Mouse (Mus musculus): ENCODE measurements at regions not wholly inside any gene's neighbourhood (a gene's known extent, or its start where the extent isn't known, plus 50 kb on each side); places are given as distances from the start of the nearest gene placed in this dataset.

DNA sequence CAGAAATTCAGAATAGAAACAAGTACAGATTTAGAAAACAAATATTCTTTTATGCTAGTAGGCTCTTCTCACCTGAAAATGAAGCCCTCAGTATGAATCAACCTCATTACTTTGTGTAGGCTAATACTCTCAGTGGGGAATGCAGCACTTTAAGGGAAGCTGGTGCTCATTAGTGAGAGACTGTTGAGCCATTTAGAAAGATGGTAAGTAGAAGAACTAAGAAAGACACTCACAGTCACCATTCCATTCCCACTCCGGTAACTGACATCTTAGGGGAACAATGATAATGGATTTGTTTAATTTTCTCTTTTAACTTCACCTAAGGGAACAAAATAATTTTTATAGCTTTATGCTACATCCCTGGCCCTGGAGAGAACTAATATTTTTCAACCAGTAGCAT is 648.0 kb upstream of the Nova1 start:
- no peaks in the 10 kb centered on the region for H3K27me3 ChIP-seq (ENCODE audit: control insufficient read depth, insufficient read depth, low read length)
- H3K9me3 ChIP-seq (ENCODE audit: control insufficient read depth, low read length): no peaks in the 10 kb centered on the region
- no peak overlapping the region for H3K9ac ChIP-seq (ENCODE audit: low read length)
- DNase-seq (ENCODE audit: low spot score): no peak
- H3K4me2 ChIP-seq (ENCODE audit: low read depth, severe bottlenecking): no peak overlapping the region
- H3K27ac ChIP-seq (replicated peaks; ENCODE audit: low read depth, low read length): no peak overlapping the region
- WGBS: 75% methylated on average over 1 of the region's 1 CpGs
- no peaks in the 10 kb centered on the region for H3K4me1 ChIP-seq (ENCODE audit: control insufficient read depth, insufficient read depth, low read length)
- no peak overlapping the region for H3K4me3 ChIP-seq (ENCODE audit: low read depth, low read length)
- H3K36me3 ChIP-seq (ENCODE audit: control insufficient read depth, insufficient read depth, low read length): no peaks in the 10 kb centered on the region
- no peak for ATAC-seq (ENCODE audit: insufficient number of reproducible peaks, low FRiP score, low TSS enrichment, low read depth)

DNA sequence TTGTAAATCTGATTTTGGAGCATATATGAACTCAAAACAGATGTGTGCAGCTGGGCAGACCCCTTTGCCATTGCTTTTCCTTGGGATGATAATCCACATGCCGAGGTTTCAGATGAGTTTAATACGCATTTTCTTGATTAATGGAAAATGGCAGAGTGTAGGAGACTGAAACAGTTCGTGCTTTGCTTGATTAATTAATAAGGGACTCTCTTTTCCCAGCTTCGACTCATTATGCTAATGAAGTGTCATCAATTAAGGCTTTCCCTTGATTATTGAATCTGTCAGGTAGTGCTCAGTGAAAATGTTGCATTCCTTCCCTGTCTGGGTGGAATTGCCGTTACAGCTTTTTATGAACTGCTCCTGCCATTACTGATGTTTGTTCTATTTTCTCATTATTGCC is 647.2 kb upstream of the Nova1 start:
- 70% methylated on average over 5 of the region's 5 CpGs for WGBS

GRCm38 (mm10) chr12:47431669-47432068 is 612.9 kb upstream of the Nova1 start:
- no peak overlapping the region for H3K4me3 ChIP-seq (ENCODE audit: low read depth, low read length)
- no peaks in the 10 kb centered on the region for H3K27me3 ChIP-seq (ENCODE audit: control insufficient read depth, insufficient read depth, low read length)
- no peak overlapping the region for H3K4me2 ChIP-seq (ENCODE audit: low read depth, severe bottlenecking)
- no peaks in the 10 kb centered on the region for H3K36me3 ChIP-seq (ENCODE audit: control insufficient read depth, insufficient read depth, low read length)
- H3K9me3 ChIP-seq (ENCODE audit: control insufficient read depth, low read length): no peaks in the 10 kb centered on the region
- 54% methylated on average over 1 of the region's 1 CpGs for WGBS
- H3K27ac ChIP-seq (replicated peaks; ENCODE audit: low read depth, low read length): no peak overlapping the region
- no peak for DNase-seq (ENCODE audit: low spot score)
- no peak for ATAC-seq (ENCODE audit: insufficient number of reproducible peaks, low FRiP score, low TSS enrichment, low read depth)
- no peaks in the 10 kb centered on the region for H3K4me1 ChIP-seq (ENCODE audit: control insufficient read depth, insufficient read depth, low read length)
- no peak overlapping the region for H3K9ac ChIP-seq (ENCODE audit: low read length)

More for the DNA sequence above, 647.2 kb upstream of the Nova1 start:
- Histone ChIP-seq H3K36me3 (ENCODE audit: control insufficient read depth, insufficient read depth, low read length) (no peaks in the 10 kb centered on the region), H3K9ac (ENCODE audit: low read length) (no peak overlapping the region), H3K9me3 (ENCODE audit: control insufficient read depth, low read length) (no peaks in the 10 kb centered on the region), H3K27ac (replicated peaks; ENCODE audit: low read depth, low read length) (no peak overlapping the region), H3K27me3 (ENCODE audit: control insufficient read depth, insufficient read depth, low read length) (no peaks in the 10 kb centered on the region), H3K4me3 (ENCODE audit: low read depth, low read length) (no peak overlapping the region), H3K4me1 (ENCODE audit: control insufficient read depth, insufficient read depth, low read length) (no peaks in the 10 kb centered on the region), H3K4me2 (ENCODE audit: low read depth, severe bottlenecking) (no peak overlapping the region)
- ATAC-seq (ENCODE audit: insufficient number of reproducible peaks, low FRiP score, low TSS enrichment, low read depth) (no peak), DNase-seq (ENCODE audit: low spot score) (no peak)

DNA sequence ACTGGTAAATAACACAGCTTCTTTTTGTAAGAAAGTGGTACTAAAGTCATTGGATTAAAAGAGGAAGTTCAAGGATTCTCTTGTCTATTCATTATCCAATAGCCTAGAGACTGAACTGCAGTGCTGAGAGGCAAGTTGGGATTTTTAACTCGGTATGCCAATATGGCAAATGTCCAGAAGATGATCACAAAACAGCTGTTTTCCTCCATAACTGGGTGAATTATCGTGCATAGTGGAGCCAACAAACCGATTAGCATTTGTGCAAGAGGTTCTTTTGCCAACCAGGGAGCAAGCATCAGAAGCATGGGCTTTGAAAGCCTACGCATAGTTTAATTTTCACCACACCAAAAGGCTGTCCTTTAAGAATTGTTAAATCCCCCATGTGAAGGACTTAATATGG is 593.5 kb upstream of the Nova1 start:
- Histone ChIP-seq H3K9me3 (ENCODE audit: control insufficient read depth, low read length) (no peaks in the 10 kb centered on the region), H3K4me1 (ENCODE audit: control insufficient read depth, insufficient read depth, low read length) (no peaks in the 10 kb centered on the region), H3K4me2 (ENCODE audit: low read depth, severe bottlenecking) (no peak overlapping the region), H3K4me3 (ENCODE audit: low read depth, low read length) (no peak overlapping the region), H3K27me3 (ENCODE audit: control insufficient read depth, insufficient read depth, low read length) (no peaks in the 10 kb centered on the region), H3K36me3 (ENCODE audit: control insufficient read depth, insufficient read depth, low read length) (no peaks in the 10 kb centered on the region), H3K27ac (replicated peaks; ENCODE audit: low read depth, low read length) (no peak overlapping the region), H3K9ac (ENCODE audit: low read length) (no peak overlapping the region)
- DNase-seq (ENCODE audit: low spot score) (no peak), ATAC-seq (ENCODE audit: insufficient number of reproducible peaks, low FRiP score, low TSS enrichment, low read depth) (no peak)
- 93% methylated on average over 4 of the region's 4 CpGs for WGBS

DNA sequence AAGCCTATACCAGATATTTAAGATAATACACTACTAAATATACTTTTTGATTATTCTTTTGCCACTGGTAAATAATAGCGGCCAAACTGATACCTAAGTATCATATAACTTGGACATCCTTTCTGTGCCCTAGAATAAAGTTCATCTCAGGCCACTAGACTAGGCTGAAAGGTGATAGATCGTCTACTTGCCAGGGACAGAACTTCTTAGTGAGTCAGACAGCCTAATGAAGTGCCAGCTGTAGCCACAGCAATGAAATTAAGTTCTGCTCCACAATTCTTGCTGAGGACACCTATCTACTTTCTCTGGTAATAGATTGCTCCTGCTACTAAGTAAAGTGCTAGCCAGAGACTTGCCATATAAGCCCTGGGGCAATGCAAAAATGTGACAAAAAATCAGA is 587.8 kb upstream of the Nova1 start:
- H3K9me3 ChIP-seq (ENCODE audit: control insufficient read depth, low read length): no peaks in the 10 kb centered on the region
- H3K27ac ChIP-seq (replicated peaks; ENCODE audit: low read depth, low read length): no peak overlapping the region
- H3K4me3 ChIP-seq (ENCODE audit: low read depth, low read length): no peak overlapping the region
- H3K9ac ChIP-seq (ENCODE audit: low read length): no peak overlapping the region
- no peaks in the 10 kb centered on the region for H3K27me3 ChIP-seq (ENCODE audit: control insufficient read depth, insufficient read depth, low read length)
- WGBS: 76% methylated on average over 2 of the region's 2 CpGs
- H3K36me3 ChIP-seq (ENCODE audit: control insufficient read depth, insufficient read depth, low read length): no peaks in the 10 kb centered on the region
- no peaks in the 10 kb centered on the region for H3K4me1 ChIP-seq (ENCODE audit: control insufficient read depth, insufficient read depth, low read length)
- DNase-seq (ENCODE audit: low spot score): no peak
- no peak overlapping the region for H3K4me2 ChIP-seq (ENCODE audit: low read depth, severe bottlenecking)
- ATAC-seq (ENCODE audit: insufficient number of reproducible peaks, low FRiP score, low TSS enrichment, low read depth): no peak

DNA sequence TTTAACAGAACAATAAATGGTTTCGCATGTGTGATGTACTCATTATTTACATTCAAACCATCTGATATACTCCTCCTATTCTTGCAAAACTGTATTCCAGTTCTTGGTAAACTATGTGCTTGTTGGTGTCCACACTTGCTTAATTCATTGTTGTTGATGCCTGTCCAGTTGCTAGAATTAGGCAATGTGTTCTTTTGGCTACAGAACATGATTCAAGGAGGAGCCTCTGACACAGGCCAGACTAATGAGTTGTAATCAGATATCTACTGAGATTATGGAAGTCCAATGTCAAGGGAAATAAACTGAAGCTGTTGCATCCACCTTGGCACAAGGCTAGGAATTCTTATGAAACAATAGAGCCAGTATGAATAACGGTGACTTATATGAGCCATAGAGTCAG is 587.4 kb upstream of the Nova1 start:
- no peaks in the 10 kb centered on the region for H3K36me3 ChIP-seq (ENCODE audit: control insufficient read depth, insufficient read depth, low read length)
- no peak overlapping the region for H3K9ac ChIP-seq (ENCODE audit: low read length)
- 96% methylated on average over 2 of the region's 2 CpGs for WGBS
- no peak for DNase-seq (ENCODE audit: low spot score)
- H3K4me1 ChIP-seq (ENCODE audit: control insufficient read depth, insufficient read depth, low read length): no peaks in the 10 kb centered on the region
- no peak overlapping the region for H3K27ac ChIP-seq (replicated peaks; ENCODE audit: low read depth, low read length)
- no peaks in the 10 kb centered on the region for H3K9me3 ChIP-seq (ENCODE audit: control insufficient read depth, low read length)
- no peaks in the 10 kb centered on the region for H3K27me3 ChIP-seq (ENCODE audit: control insufficient read depth, insufficient read depth, low read length)
- ATAC-seq (ENCODE audit: insufficient number of reproducible peaks, low FRiP score, low TSS enrichment, low read depth): no peak
- H3K4me3 ChIP-seq (ENCODE audit: low read depth, low read length): no peak overlapping the region
- H3K4me2 ChIP-seq (ENCODE audit: low read depth, severe bottlenecking): no peak overlapping the region

DNA sequence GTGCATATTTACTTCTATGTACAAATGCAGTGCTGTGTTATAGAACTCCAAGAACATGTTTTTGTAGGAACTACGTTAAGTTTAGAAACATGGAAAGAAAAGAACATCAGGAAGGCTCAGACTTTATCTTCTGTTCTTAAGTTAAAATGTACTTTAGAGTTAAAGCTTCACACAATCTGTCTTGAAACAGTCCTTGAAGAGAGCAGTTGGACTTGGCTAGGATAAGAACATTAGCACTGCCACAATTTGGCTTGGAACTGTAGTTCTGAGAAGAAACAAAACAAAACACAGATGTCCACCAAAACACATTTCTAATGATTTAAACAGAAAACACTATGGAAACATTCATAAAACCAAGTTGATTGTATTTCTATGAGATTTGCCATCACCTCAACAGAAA is 564.5 kb upstream of the Nova1 start:
- no peak overlapping the region for H3K4me3 ChIP-seq (ENCODE audit: low read depth, low read length)
- H3K4me2 ChIP-seq (ENCODE audit: low read depth, severe bottlenecking): no peak overlapping the region
- H3K27me3 ChIP-seq (ENCODE audit: control insufficient read depth, insufficient read depth, low read length): no peaks in the 10 kb centered on the region
- H3K9ac ChIP-seq (ENCODE audit: low read length): no peak overlapping the region
- H3K36me3 ChIP-seq (ENCODE audit: control insufficient read depth, insufficient read depth, low read length): no peaks in the 10 kb centered on the region
- no peak for DNase-seq (ENCODE audit: low spot score)
- ATAC-seq (ENCODE audit: insufficient number of reproducible peaks, low FRiP score, low TSS enrichment, low read depth): no peak
- H3K27ac ChIP-seq (replicated peaks; ENCODE audit: low read depth, low read length): no peak overlapping the region
- no peaks in the 10 kb centered on the region for H3K4me1 ChIP-seq (ENCODE audit: control insufficient read depth, insufficient read depth, low read length)
- whole genome bisulfite sequencing: 92% methylated on average over 1 of the region's 1 CpGs
- H3K9me3 ChIP-seq (ENCODE audit: control insufficient read depth, low read length): no peaks in the 10 kb centered on the region

DNA sequence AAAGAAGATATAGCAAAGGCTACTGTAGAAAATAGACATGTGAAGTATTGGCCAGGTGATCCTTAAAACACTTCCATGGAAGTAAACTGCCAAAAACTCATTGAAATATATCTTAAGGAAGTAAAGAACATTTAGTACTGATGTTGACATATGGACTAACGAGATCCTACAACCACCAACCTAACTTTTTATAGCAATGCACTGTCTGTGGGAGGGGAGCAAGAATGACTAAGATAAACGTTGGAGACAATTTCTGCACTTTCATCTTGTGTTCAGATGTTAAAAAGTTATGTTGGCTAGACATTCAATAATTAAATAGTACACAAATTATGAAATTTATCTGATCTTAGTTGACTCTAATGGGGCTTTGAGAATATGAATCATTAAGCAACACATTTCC is 534.5 kb upstream of the Nova1 start:
- no peaks in the 10 kb centered on the region for H3K9me3 ChIP-seq (ENCODE audit: control insufficient read depth, low read length)
- no peaks in the 10 kb centered on the region for H3K4me1 ChIP-seq (ENCODE audit: control insufficient read depth, insufficient read depth, low read length)
- no peak for ATAC-seq (ENCODE audit: insufficient number of reproducible peaks, low FRiP score, low TSS enrichment, low read depth)
- H3K9ac ChIP-seq (ENCODE audit: low read length): no peak overlapping the region
- H3K36me3 ChIP-seq (ENCODE audit: control insufficient read depth, insufficient read depth, low read length): no peaks in the 10 kb centered on the region
- no peak overlapping the region for H3K4me3 ChIP-seq (ENCODE audit: low read depth, low read length)
- WGBS: 58% methylated on average over 2 of the region's 2 CpGs
- H3K4me2 ChIP-seq (ENCODE audit: low read depth, severe bottlenecking): no peak overlapping the region
- DNase-seq (ENCODE audit: low spot score): no peak
- no peaks in the 10 kb centered on the region for H3K27me3 ChIP-seq (ENCODE audit: control insufficient read depth, insufficient read depth, low read length)
- no peak overlapping the region for H3K27ac ChIP-seq (replicated peaks; ENCODE audit: low read depth, low read length)

DNA sequence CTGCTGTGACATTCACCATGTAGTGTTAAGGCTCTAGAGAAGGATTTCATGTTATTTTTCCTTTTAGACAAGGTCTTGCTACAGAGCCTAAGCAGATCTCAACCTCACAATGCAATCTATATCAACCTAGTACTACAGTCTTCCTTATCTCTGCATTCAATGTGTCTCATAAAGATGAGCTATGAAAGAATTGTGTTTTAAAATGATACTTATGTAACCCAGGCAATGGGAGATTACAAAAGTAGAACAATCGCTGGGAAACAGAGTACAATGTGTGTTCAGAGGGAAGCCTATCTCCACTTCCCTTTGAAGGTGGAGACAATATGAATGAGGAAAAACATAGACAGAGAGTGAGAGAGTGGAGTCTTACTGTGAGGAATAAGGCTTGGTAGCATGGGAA is 532.5 kb upstream of the Nova1 start:
- no peaks in the 10 kb centered on the region for H3K27me3 ChIP-seq (ENCODE audit: control insufficient read depth, insufficient read depth, low read length)
- no peak overlapping the region for H3K27ac ChIP-seq (replicated peaks; ENCODE audit: low read depth, low read length)
- H3K4me1 ChIP-seq (ENCODE audit: control insufficient read depth, insufficient read depth, low read length): no peaks in the 10 kb centered on the region
- WGBS: 89% methylated on average over 1 of the region's 1 CpGs
- no peak for ATAC-seq (ENCODE audit: insufficient number of reproducible peaks, low FRiP score, low TSS enrichment, low read depth)
- no peaks in the 10 kb centered on the region for H3K36me3 ChIP-seq (ENCODE audit: control insufficient read depth, insufficient read depth, low read length)
- no peak overlapping the region for H3K4me3 ChIP-seq (ENCODE audit: low read depth, low read length)
- no peak for DNase-seq (ENCODE audit: low spot score)
- H3K9ac ChIP-seq (ENCODE audit: low read length): no peak overlapping the region
- no peak overlapping the region for H3K4me2 ChIP-seq (ENCODE audit: low read depth, severe bottlenecking)
- H3K9me3 ChIP-seq (ENCODE audit: control insufficient read depth, low read length): no peaks in the 10 kb centered on the region

Measured in limb, embryonic 11.5 days (tissue).